Mouse (Mus musculus) CH12.LX (cell line): ENCODE results near the gene Aggf1.

Experiments used
- BHLHE40 ChIP-seq: IDR thresholded peaks from 2 replicates; pipeline ENCODE4 v1.6.1; 2011; ENCODE audit warnings: mild to moderate bottlenecking, low read depth, low read length, improper control_type of control experiment
- CTCF ChIP-seq, 2 experiments: IDR thresholded peaks in 1 of 2; conservative IDR thresholded peaks in 1 of 2; 2 replicates each; pipeline ENCODE4 v1.5.1; 2011 to 2012; ENCODE audit warnings: low read depth in 2 of 2, low read length in 2 of 2, improper control_type of control experiment in 1 of 2, inconsistent platforms in 1 of 2, mild to moderate bottlenecking in 1 of 2, moderate library complexity in 1 of 2
- EP300 ChIP-seq: IDR thresholded peaks from 2 replicates; pipeline ENCODE4 v1.6.1; 2011; ENCODE audit warnings: low read length, improper control_type of control experiment
- HCFC1 ChIP-seq: IDR thresholded peaks from 2 replicates; pipeline ENCODE4 v1.6.1; 2012; ENCODE audit warnings: low read depth, mild to moderate bottlenecking, inconsistent platforms, low read length, improper control_type of control experiment
- MAZ ChIP-seq: IDR thresholded peaks from 2 replicates; pipeline ENCODE4 v1.6.1; 2012; ENCODE audit warnings: low read depth, mild to moderate bottlenecking, inconsistent platforms, low read length, improper control_type of control experiment, moderate library complexity
- POLR2A ChIP-seq: IDR thresholded peaks from 2 replicates; pipeline ENCODE4 v1.6.1; 2011; ENCODE audit warnings: low read depth, mild to moderate bottlenecking, improper control_type of control experiment, low read length
- UBTF ChIP-seq: IDR thresholded peaks from 2 replicates; pipeline ENCODE4 v1.6.1; 2012; ENCODE audit warnings: low read depth, mild to moderate bottlenecking, inconsistent platforms, low read length, improper control_type of control experiment, moderate library complexity

- TF ChIP-seq EP300, result no peak
- TF ChIP-seq POLR2A, result no peak
- TF ChIP-seq CTCF (conservative IDR thresholded peaks at IDR 0.05 in 1 of 2, IDR thresholded peaks at IDR 0.05 in 1 of 2; ENCODE audit: low read depth in 2 of 2, low read length in 2 of 2), result no peak
- no peak for TF ChIP-seq UBTF
- no peak for TF ChIP-seq HCFC1
- TF ChIP-seq BHLHE40, result no peak
- TF ChIP-seq MAZ, result no peak
Observed at GRCm38 (mm10) chr13:95325907-95326550, 49.1 kb downstream of the Aggf1 start.
